8 mouse cellular contexts compared by ENCODE assay signal in the genomic region with DNA sequence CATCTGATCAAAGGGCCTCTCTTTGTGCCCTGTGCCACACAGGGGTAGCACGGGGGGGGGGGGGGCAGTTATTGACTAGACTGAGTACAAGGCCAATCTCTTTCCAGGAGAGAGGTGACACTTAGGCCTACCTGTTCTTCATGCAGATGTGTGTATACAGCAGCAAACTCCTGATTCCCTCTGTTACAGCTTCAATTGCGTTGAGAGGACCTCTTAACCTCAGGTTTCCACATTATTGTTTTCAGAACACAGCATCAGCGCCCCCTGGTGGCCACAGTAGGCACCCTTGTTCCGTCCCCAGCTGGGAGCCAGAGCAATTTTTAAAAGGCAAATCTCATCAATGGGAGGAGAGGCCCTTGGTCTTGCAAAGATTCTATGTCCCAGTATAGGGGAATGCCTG. TPM values are rescaled to one million over a fixed set of nuclear protein-coding genes. Genes with fewer than 3 reads are reported as not detected.
DNase-seq lines count a peak whose midpoint lies in the region; ATAC-seq and TF ChIP-seq lines count a peak whose summit lies in the region.

No protein-coding gene starts in this region.

- TF ChIP-seq CTCF in bone marrow macrophage, adult 2 months (IDR thresholded peaks at IDR 0.05; ENCODE audit: low read depth, low read length) = peak; percentile 86

- H3K4me2 ChIP-seq in lung, embryonic 16.5 days (ENCODE audit: low read depth, low read length) = no peak overlapping the region

- DNase-seq in forebrain, embryonic 10.5 days (ENCODE audit: extremely low spot score, low spot score) = peak; percentile 76
- peak; percentile 88 for DNase-seq in heart, postnatal 4 days
- peak; percentile 57 to 86 for DNase-seq in layer of hippocampus, adult 18-20 months (ENCODE audit: low spot score in 2 of 2)
- DNase-seq in ovary, postnatal 14 days (ENCODE audit: low spot score) = peak; percentile 68
- peak; percentile 70 for DNase-seq in thymus, postnatal 0 days (ENCODE audit: low spot score)

- no peak for TF ChIP-seq POLR2A in bone marrow macrophage, adult 2 months (IDR thresholded peaks at IDR 0.05; ENCODE audit: borderline replicate concordance, low read depth, low read length)

- H3K4me3 ChIP-seq in bone marrow macrophage, adult 2 months (ENCODE audit: insufficient read depth, low read length) = no peak overlapping the region
- no peak overlapping the region for H3K4me3 ChIP-seq in forebrain, embryonic 10.5 days
- H3K4me3 ChIP-seq in lung, embryonic 16.5 days (ENCODE audit: low read length) = no peak overlapping the region

- ATAC-seq in CD4-positive, CD25-positive, alpha-beta regulatory T cell, adult 4 months = peak; percentile 58
- ATAC-seq in lung, embryonic 16.5 days (ENCODE audit: low read depth) = peak; percentile 64

- no peaks in the 10 kb centered on the region for H3K36me3 ChIP-seq in forebrain, embryonic 10.5 days (replicated peaks)
- no peaks in the 10 kb centered on the region for H3K36me3 ChIP-seq in lung, embryonic 16.5 days (ENCODE audit: control insufficient read depth, insufficient read depth, low read length)

- H3K27ac ChIP-seq in bone marrow macrophage, adult 2 months (ENCODE audit: insufficient read depth, low read depth, low read length) = no peak overlapping the region
- H3K27ac ChIP-seq in forebrain, embryonic 10.5 days = no peak overlapping the region
- H3K27ac ChIP-seq in lung, embryonic 16.5 days (ENCODE audit: low read length) = no peak overlapping the region

- H3K4me1 ChIP-seq in bone marrow macrophage, adult 2 months (ENCODE audit: control insufficient read depth, insufficient read depth, low read length) = peaks cover 12% of the 10 kb centered on the region
- H3K4me1 ChIP-seq in forebrain, embryonic 10.5 days = no peaks in the 10 kb centered on the region
- H3K4me1 ChIP-seq in lung, embryonic 16.5 days (replicated peaks; ENCODE audit: control insufficient read depth, insufficient read depth, low read length) = no peaks in the 10 kb centered on the region

- no peaks in the 10 kb centered on the region for H3K27me3 ChIP-seq in forebrain, embryonic 10.5 days (ENCODE audit: poor library complexity, severe bottlenecking)
- no peaks in the 10 kb centered on the region for H3K27me3 ChIP-seq in lung, embryonic 16.5 days (ENCODE audit: control insufficient read depth, insufficient read depth, low read depth, low read length)

- 28% methylated on average over 4 of the region's 4 CpGs for WGBS in forebrain, embryonic 10.5 days
- WGBS in lung, embryonic 16.5 days = 9% methylated on average over 4 of the region's 4 CpGs

- no peaks in the 10 kb centered on the region for H3K9me3 ChIP-seq in forebrain, embryonic 10.5 days
- no peaks in the 10 kb centered on the region for H3K9me3 ChIP-seq in lung, embryonic 16.5 days (ENCODE audit: control insufficient read depth, low read length)

- no peak overlapping the region for H3K9ac ChIP-seq in lung, embryonic 16.5 days (ENCODE audit: low read length)

RNA-seq across cellular contexts. Expression of gene Insig1, which starts 22.7 kb away (rescaled TPM):
- 10 to 100 TPM; 28.0 to 32.8 TPM for polyA plus RNA-seq in CD4-positive, CD25-positive, alpha-beta regulatory T cell, adult 4 months (2017; shearing (Covaris generic))
- polyA plus RNA-seq in bone marrow macrophage, adult 2 months (2012; ENCODE audit: insufficient read depth, insufficient read length, missing spikeins) = 37.4 and 40.7 TPM in 2 replicates
- 94.2 and 104 TPM in 2 replicates for polyA plus RNA-seq in forebrain, embryonic 10.5 days (2016; fragmentation: Nextera tagmentation; extraction: Ambion mirVana)
- 10 to 100 TPM; 53.3 to 54.0 TPM for total RNA-seq in heart, postnatal 4 days (2021)
- total RNA-seq in layer of hippocampus, adult 18-20 months (2021) = 10 to 100 TPM; 62.3 to 62.5 TPM
- 51.6 and 57.3 TPM in 2 replicates for polyA plus RNA-seq in lung, embryonic 16.5 days (2015; fragmentation: Nextera tagmentation; extraction: Ambion mirVana)
- 46.5 and 47.5 TPM in 2 replicates for polyA plus RNA-seq in thymus, postnatal 0 days (2015; fragmentation: Nextera tagmentation; extraction: Ambion mirVana)
